Mouse (Mus musculus) intestine, embryonic 14.5 days (tissue): ENCODE data around the gene Fmo1. TPM values are rescaled to one million over a fixed set of nuclear protein-coding genes. Genes with fewer than 3 reads are reported as not detected.
A peak's percentile ranks its signal among the peaks of the same experiment; 100 is the strongest.

Source experiments
- ATAC-seq: fragments of 200-750 bp; cut with Nextera tagmentation; replicated peaks from 2 replicates; pipeline ENCODE4 v1.8.0; 2017; ENCODE audit warnings: low read depth, moderate number of reproducible peaks, moderate TSS enrichment, moderate library complexity; ENCODE audit not compliant: low FRiP score, low TSS enrichment
- DNase-seq: peaks from one replicate; pipeline ENCODE4 v3.0.0-alpha.2; 2018; ENCODE audit warnings: low spot score
- H3K27ac ChIP-seq: fragments of 300-500 bp; sonication (generic); 2 replicates; pipeline ENCODE4 v1.5.1; 2014; ENCODE audit warnings: low read depth, mild to moderate bottlenecking, control low read depth
- H3K27me3 ChIP-seq: fragments of 300-500 bp; sonication (generic); replicated peaks from 2 replicates; pipeline ENCODE4 v1.6.1; 2014; ENCODE audit warnings: low read length, control low read depth; ENCODE audit not compliant: control insufficient read depth, insufficient read depth
- H3K36me3 ChIP-seq: fragments of 300-500 bp; sonication (generic); 2 replicates; pipeline ENCODE4 v1.6.1; 2014; ENCODE audit warnings: low read length, control low read depth; ENCODE audit not compliant: control insufficient read depth, insufficient read depth
- H3K4me1 ChIP-seq: fragments of 300-500 bp; sonication (generic); replicated peaks from 2 replicates; pipeline ENCODE4 v1.6.1; 2014; ENCODE audit warnings: low read length, control low read depth, mixed read lengths; ENCODE audit not compliant: control insufficient read depth, insufficient read depth
- H3K4me2 ChIP-seq: fragments of 300-500 bp; sonication (generic); 2 replicates; pipeline ENCODE4 v1.6.1; 2014; ENCODE audit warnings: low read length
- H3K4me3 ChIP-seq: fragments of 300-500 bp; sonication (generic); 2 replicates; pipeline ENCODE4 v1.5.1; 2014; ENCODE audit warnings: low read depth, low read length, control low read depth, mixed read lengths
- H3K9ac ChIP-seq: fragments of 300-500 bp; sonication (generic); 2 replicates; pipeline ENCODE4 v1.6.1; 2014; ENCODE audit warnings: mild to moderate bottlenecking, low read length
- H3K9me3 ChIP-seq: fragments of 300-500 bp; sonication (generic); 2 replicates; pipeline ENCODE4 v1.6.1; 2016; ENCODE audit warnings: low read length, control low read depth; ENCODE audit not compliant: control insufficient read depth
- WGBS: fragments of 180-500 bp; shearing (Covaris S2); extraction: QIAGEN DNeasy Blood & Tissue Kit; methylation state at CpG from one replicate; pipeline ENCODE4 v1.1.7; 2014; 5-methylcytosine and 5-hydroxymethylcytosine counted together
- polyA plus RNA-seq: library from polyadenylated mRNA; unstranded; fragments of >200 nt; fragmentation: Nextera tagmentation; extraction: Ambion mirVana; gene quantifications from 2 replicates; pipeline ENCODE4 v1.2.1, GENCODE M21; 2014

Fmo1 gene
- polyA plus RNA-seq, result 12.4 and 15.2 TPM in 2 replicates

DNA sequence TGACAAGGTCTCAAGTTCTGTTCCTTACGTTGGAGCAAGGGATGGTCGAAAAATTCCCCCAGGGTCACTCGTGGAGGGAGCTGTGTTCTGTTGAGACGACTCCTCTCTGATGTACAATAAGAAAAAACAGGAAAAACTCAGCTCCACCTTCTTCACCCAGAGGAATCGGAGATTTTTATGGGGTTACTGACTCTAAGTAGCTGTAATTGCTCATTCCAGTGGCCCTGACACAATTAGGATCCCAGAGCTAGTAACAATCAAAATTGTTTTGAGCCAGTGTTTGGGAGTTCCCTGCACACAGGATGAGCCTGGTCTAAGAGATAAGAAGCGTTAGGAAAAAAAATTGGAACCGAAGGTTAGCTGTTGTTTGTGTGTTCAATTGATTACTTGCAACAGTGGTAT is at the start of gene Fmo1:
TSS of gene Fmo1 (minus strand) at position 331 of the 402 bp plus-strand sequence.
- Histone ChIP-seq H3K4me3 (no peak within 1 kb of the TSS), H3K9me3 (no peaks in the 10 kb centered on the region), H3K4me1 (no peaks in the 10 kb centered on the region), H3K27ac (no peak within 1 kb of the TSS), H3K4me2 (no peak within 1 kb of the TSS), H3K27me3 (no peaks in the 10 kb centered on the region), H3K36me3 (no peaks in the 10 kb centered on the region), H3K9ac (no peak within 1 kb of the TSS)
- WGBS, result 43% methylated on average over 7 of the region's 7 CpGs
- DNase-seq (no peak), ATAC-seq (no peak)

DNA sequence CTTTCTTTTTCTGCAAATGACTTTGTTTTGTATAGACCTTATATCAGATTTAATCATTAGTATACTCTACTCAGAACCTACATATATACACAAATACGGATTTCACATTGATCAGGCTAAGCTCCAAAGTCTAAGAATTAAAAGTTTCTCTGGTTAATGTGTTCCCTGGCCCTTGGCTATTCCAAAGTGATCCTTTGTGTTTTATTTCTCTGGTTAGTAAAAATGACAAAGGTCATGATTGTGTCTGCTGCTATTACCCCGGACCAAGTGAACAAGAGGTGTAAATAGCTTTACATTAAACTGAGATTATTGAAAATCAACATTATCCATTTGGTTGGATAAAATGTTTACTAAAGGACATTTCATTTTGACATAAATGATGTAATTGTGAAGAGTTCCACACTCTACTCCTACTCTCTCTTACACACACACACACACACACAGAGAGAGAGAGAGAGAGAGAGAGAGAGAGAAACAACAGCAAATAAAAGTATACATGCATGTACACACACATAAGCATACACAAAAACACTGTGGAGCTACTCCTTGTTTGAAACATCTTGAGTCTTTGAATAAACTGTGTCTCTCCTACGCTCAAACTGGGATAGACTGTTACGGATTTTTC is 48.6 kb upstream of the Fmo1 start:
- Histone ChIP-seq H3K9ac (no peak overlapping the region), H3K27me3 (no peaks in the 10 kb centered on the region), H3K4me2 (no peak overlapping the region), H3K4me3 (no peak overlapping the region), H3K36me3 (no peaks in the 10 kb centered on the region), H3K4me1 (no peaks in the 10 kb centered on the region), H3K27ac (no peak overlapping the region), H3K9me3 (no peaks in the 10 kb centered on the region)
- no peak for ATAC-seq
- 78% methylated on average over 4 of the region's 4 CpGs for WGBS
- DNase-seq, result no peak

GRCm38 (mm10) chr1:162912085-162912484 is 45.7 kb upstream of the Fmo1 start:
- ATAC-seq, result no peak
- no peaks in the 10 kb centered on the region for H3K36me3 ChIP-seq
- H3K4me3 ChIP-seq, result no peak overlapping the region
- no peak overlapping the region for H3K9ac ChIP-seq
- no peak for DNase-seq
- H3K4me2 ChIP-seq, result no peak overlapping the region
- no peaks in the 10 kb centered on the region for H3K4me1 ChIP-seq
- no peak overlapping the region for H3K27ac ChIP-seq
- H3K9me3 ChIP-seq, result no peaks in the 10 kb centered on the region
- H3K27me3 ChIP-seq, result no peaks in the 10 kb centered on the region

DNA sequence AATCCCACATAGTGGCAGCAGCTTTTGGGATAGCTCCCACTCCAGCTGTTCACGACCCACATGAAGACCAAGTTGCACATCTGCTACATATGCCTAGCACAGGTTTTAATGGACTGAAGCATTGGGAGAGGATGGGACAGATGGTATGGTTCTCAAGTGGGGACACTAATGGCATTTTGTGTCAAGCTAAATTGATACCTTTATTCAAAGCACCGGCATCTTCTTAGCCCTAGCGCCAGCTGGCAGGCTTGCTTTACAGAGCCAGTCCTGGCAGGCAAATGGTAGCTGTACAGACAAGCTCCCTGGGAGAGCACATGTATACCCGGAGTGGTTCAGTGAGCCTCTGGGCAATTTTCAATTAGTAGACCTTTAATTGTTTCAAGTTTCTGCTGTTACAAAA is 35.5 kb upstream of the Fmo1 start:
- Histone ChIP-seq H3K36me3 (no peaks in the 10 kb centered on the region), H3K4me2 (no peak overlapping the region), H3K4me1 (no peaks in the 10 kb centered on the region), H3K9me3 (no peaks in the 10 kb centered on the region), H3K9ac (no peak overlapping the region), H3K4me3 (no peak overlapping the region), H3K27ac (no peak overlapping the region), H3K27me3 (no peaks in the 10 kb centered on the region)
- 81% methylated on average over 4 of the region's 4 CpGs for WGBS
- DNase-seq (no peak), ATAC-seq (no peak)

- 73% methylated on average over 14 of the region's 14 CpGs for WGBS
- Histone ChIP-seq H3K36me3 (no peaks in the 10 kb centered on the region), H3K4me1 (no peaks in the 10 kb centered on the region), H3K27me3 (no peaks in the 10 kb centered on the region), H3K9ac (no peak within 1 kb of the TSS), H3K4me2 (no peak within 1 kb of the TSS), H3K9me3 (no peaks in the 10 kb centered on the region), H3K4me3 (no peak within 1 kb of the TSS), H3K27ac (no peak within 1 kb of the TSS)
- DNase-seq (no peak), ATAC-seq (no peak)
Observed at GRCm38 (mm10) chr1:162897838-162898811, 31.7 kb upstream of the Fmo1 start, which contains the start of gene Fmo2. Gene Fmo2, minus strand, starts transcription at chr1:162898726.

GRCm38 (mm10) chr1:162895900-162896299 is 29.5 kb upstream of the Fmo1 start:
- WGBS, result 43% methylated on average over 6 of the region's 6 CpGs
- H3K27me3 ChIP-seq, result no peaks in the 10 kb centered on the region
- H3K4me3 ChIP-seq, result no peak overlapping the region
- DNase-seq (peak; percentile 87), ATAC-seq (no peak)
- H3K27ac ChIP-seq, result no peak overlapping the region
- H3K4me1 ChIP-seq, result 0 out of 2 replicates have a peak, but pooled peaks cover 7% of the 10 kb centered on the region
- no peaks in the 10 kb centered on the region for H3K9me3 ChIP-seq
- H3K4me2 ChIP-seq, result no peak overlapping the region
- H3K9ac ChIP-seq, result no peak overlapping the region
- no peaks in the 10 kb centered on the region for H3K36me3 ChIP-seq

DNA sequence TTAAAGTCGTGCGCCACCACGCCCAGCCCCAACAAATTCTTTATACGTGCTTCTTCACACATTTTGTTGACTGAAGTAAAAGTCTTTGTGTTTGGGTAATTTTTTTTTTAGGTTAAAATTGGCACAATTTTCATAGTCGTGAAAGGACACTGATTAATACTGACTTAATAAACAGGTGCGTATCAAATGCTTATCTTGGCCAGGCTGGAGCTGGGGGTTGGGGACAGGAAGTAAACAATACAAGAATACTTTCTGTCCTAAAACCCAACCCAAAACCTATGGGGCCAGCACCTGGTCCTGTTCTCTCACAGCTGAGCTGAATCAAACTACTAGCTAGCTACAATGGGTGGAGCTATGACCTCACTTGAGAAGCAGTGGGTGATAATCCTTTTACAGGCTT is 26.6 kb upstream of the Fmo1 start:
- Histone ChIP-seq H3K9ac (no peak overlapping the region), H3K4me3 (no peak overlapping the region), H3K36me3 (no peaks in the 10 kb centered on the region), H3K27me3 (no peaks in the 10 kb centered on the region), H3K9me3 (no peaks in the 10 kb centered on the region), H3K4me1 (0 out of 2 replicates have a peak, but pooled peaks cover 7% of the 10 kb centered on the region), H3K4me2 (no peak overlapping the region), H3K27ac (no peak overlapping the region)
- 86% methylated on average over 6 of the region's 6 CpGs for WGBS
- ATAC-seq, result no peak
- no peak for DNase-seq

- Histone ChIP-seq H3K9me3 (no peaks in the 10 kb centered on the region), H3K4me3 (no peak overlapping the region), H3K4me1 (0 out of 2 replicates have a peak, but pooled peaks cover 7% of the 10 kb centered on the region), H3K9ac (no peak overlapping the region), H3K27me3 (no peaks in the 10 kb centered on the region), H3K36me3 (no peaks in the 10 kb centered on the region), H3K4me2 (no peak overlapping the region), H3K27ac (no peak overlapping the region)
- DNase-seq, result no peak
- no peak; the same call in 1 of the 2 replicates for ATAC-seq
- WGBS, result 28% methylated on average over 6 of the region's 6 CpGs
Observed at GRCm38 (mm10) chr1:162891980-162892451, 25.6 kb upstream of the Fmo1 start.
